8 mouse cellular contexts compared by ENCODE assay signal in the genomic region with DNA sequence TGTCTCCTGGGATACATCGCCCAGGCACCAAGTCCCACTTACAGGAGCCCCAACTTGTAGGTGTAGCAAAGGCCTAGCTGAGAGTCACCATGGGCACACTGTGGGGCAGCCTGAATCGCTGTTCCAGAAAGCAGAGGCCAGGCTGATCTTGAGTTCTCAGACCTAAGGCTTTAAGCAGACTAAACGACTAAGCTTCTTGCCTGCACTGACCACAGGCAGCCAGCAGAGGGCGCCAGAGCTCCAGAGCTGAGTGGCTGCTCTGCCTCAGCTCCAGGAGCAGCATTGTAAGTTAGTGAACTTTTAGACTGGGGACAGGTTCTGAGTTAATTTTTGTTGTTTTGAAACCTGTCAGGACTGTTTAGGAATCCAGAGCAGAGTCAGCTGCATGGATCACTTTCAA. TPM values are rescaled to one million over a fixed set of nuclear protein-coding genes. Genes with fewer than 3 reads are reported as not detected.
A peak's percentile ranks its signal among the peaks of the same experiment; 100 is the strongest.
DNase-seq lines count a peak whose midpoint lies in the region; ATAC-seq lines count a peak whose summit lies in the region.

No protein-coding gene starts in this region.

- H3K27me3 ChIP-seq in forebrain, embryonic 11.5 days (ENCODE audit: control insufficient read depth, insufficient read depth, low read length): no peaks in the 10 kb centered on the region
- no peaks in the 10 kb centered on the region for H3K27me3 ChIP-seq in forebrain, embryonic 13.5 days
- no peaks in the 10 kb centered on the region for H3K27me3 ChIP-seq in intestine, embryonic 14.5 days (replicated peaks; ENCODE audit: control insufficient read depth, insufficient read depth, low read length)

- intact Hi-C loops in left cerebral cortex, postnatal 36 days (cut with DNase I): loop anchor here (1.0 to 5.0 kb wide), 3 partner anchors 87 to 262 kb away; no protein-coding TSS in a partner anchor

- H3K27ac ChIP-seq in forebrain, embryonic 11.5 days (ENCODE audit: low read depth, low read length): no peak overlapping the region
- H3K27ac ChIP-seq in forebrain, embryonic 13.5 days: no peak overlapping the region
- peak overlapping the region; percentile 48; the same call in 1 of the 2 replicates for H3K27ac ChIP-seq in intestine, embryonic 14.5 days (ENCODE audit: low read depth)

- H3K9ac ChIP-seq in forebrain, embryonic 11.5 days (ENCODE audit: low read length): no peak overlapping the region
- no peak overlapping the region for H3K9ac ChIP-seq in forebrain, embryonic 13.5 days
- H3K9ac ChIP-seq in intestine, embryonic 14.5 days (ENCODE audit: low read length): no peak overlapping the region

- H3K4me2 ChIP-seq in forebrain, embryonic 11.5 days (ENCODE audit: low read depth, low read length, severe bottlenecking): no peak overlapping the region
- no peak overlapping the region for H3K4me2 ChIP-seq in forebrain, embryonic 13.5 days
- no peak overlapping the region for H3K4me2 ChIP-seq in intestine, embryonic 14.5 days (ENCODE audit: low read length)

- WGBS in forebrain, embryonic 11.5 days: 21% methylated on average over 4 of the region's 4 CpGs
- 21% methylated on average over 4 of the region's 4 CpGs for WGBS in forebrain, embryonic 13.5 days
- WGBS in intestine, embryonic 14.5 days: 22% methylated on average over 4 of the region's 4 CpGs

- no peaks in the 10 kb centered on the region for H3K9me3 ChIP-seq in forebrain, embryonic 11.5 days (ENCODE audit: control insufficient read depth, low read length)
- H3K9me3 ChIP-seq in forebrain, embryonic 13.5 days (replicated peaks): peaks cover 12% of the 10 kb centered on the region
- H3K9me3 ChIP-seq in intestine, embryonic 14.5 days (ENCODE audit: control insufficient read depth, low read length): peaks cover 5% of the 10 kb centered on the region; the same call in 1 of the 2 replicates

- H3K4me1 ChIP-seq in forebrain, embryonic 11.5 days (replicated peaks; ENCODE audit: control insufficient read depth, insufficient read depth, low read length): no peaks in the 10 kb centered on the region
- H3K4me1 ChIP-seq in forebrain, embryonic 13.5 days: no peaks in the 10 kb centered on the region
- no peaks in the 10 kb centered on the region for H3K4me1 ChIP-seq in intestine, embryonic 14.5 days (replicated peaks; ENCODE audit: control insufficient read depth, insufficient read depth, low read length)

- DNase-seq in forebrain, embryonic 11.5 days (ENCODE audit: low spot score): peak; percentile 90
- peak; percentile 50 for DNase-seq in cerebellum, adult 11 months
- peak; percentile 93 for DNase-seq in intestine, embryonic 14.5 days (ENCODE audit: low spot score)
- peak; percentile 63 to 74 for DNase-seq in left cerebral cortex, postnatal 36 days (ENCODE audit: low spot score in 2 of 2)
- DNase-seq in spleen, postnatal 4 days (ENCODE audit: low spot score in 2 of 2): peak; percentile 62 to 88

- H3K36me3 ChIP-seq in forebrain, embryonic 11.5 days (ENCODE audit: control insufficient read depth, insufficient read depth, low read length): no peaks in the 10 kb centered on the region
- H3K36me3 ChIP-seq in forebrain, embryonic 13.5 days (ENCODE audit: poor library complexity, severe bottlenecking): peaks cover 78% of the 10 kb centered on the region
- H3K36me3 ChIP-seq in intestine, embryonic 14.5 days (ENCODE audit: control insufficient read depth, insufficient read depth, low read length): peaks cover 27% of the 10 kb centered on the region

- no peak for ATAC-seq in forebrain, embryonic 11.5 days (replicated peaks; ENCODE audit: low FRiP score)
- no peak; the same call in 1 of the 2 replicates for ATAC-seq in forebrain, embryonic 13.5 days
- ATAC-seq in frontal cortex, adult (ENCODE audit: low TSS enrichment): peak; percentile 84
- no peak; the same call in 1 of the 2 replicates for ATAC-seq in intestine, embryonic 14.5 days (replicated peaks; ENCODE audit: low FRiP score, low TSS enrichment, low read depth)
- ATAC-seq in monocyte, adult 5-6 weeks (replicated peaks; ENCODE audit: insufficient number of reproducible peaks, low FRiP score, low TSS enrichment, poor library complexity, severe bottlenecking): peak; percentile 66; the same call in 1 of the 2 replicates

- no peak overlapping the region for H3K4me3 ChIP-seq in forebrain, embryonic 11.5 days (ENCODE audit: low read depth, low read length)
- H3K4me3 ChIP-seq in forebrain, embryonic 13.5 days: no peak overlapping the region
- no peak overlapping the region for H3K4me3 ChIP-seq in intestine, embryonic 14.5 days (ENCODE audit: low read depth, low read length)

RNA-seq across cellular contexts. Expression of a gene that starts 12.9 kb away (rescaled TPM):
- polyA plus RNA-seq in forebrain, embryonic 11.5 days (2014; fragmentation: Nextera tagmentation; extraction: Ambion mirVana): 15.5 and 15.6 TPM in 2 replicates
- polyA plus RNA-seq in forebrain, embryonic 13.5 days (2015; fragmentation: Nextera tagmentation; extraction: Ambion mirVana): 12.0 and 15.6 TPM in 2 replicates
- polyA plus RNA-seq in intestine, embryonic 14.5 days (2014; fragmentation: Nextera tagmentation; extraction: Ambion mirVana): 13.2 and 15.1 TPM in 2 replicates
- total RNA-seq in left cerebral cortex, postnatal 36 days (2021): 10 to 100 TPM; 31.0 to 36.5 TPM
- 54.4 to 70.1 TPM (median 59.2 TPM) in 3 replicates for total RNA-seq in monocyte, adult 5-6 weeks (2017)

RNA-seq across cellular contexts. Expression of a gene that starts 20.8 kb away (rescaled TPM):
- polyA plus RNA-seq in forebrain, embryonic 11.5 days (2014; fragmentation: Nextera tagmentation; extraction: Ambion mirVana): 10.5 and 12.0 TPM in 2 replicates
- polyA plus RNA-seq in forebrain, embryonic 13.5 days (2015; fragmentation: Nextera tagmentation; extraction: Ambion mirVana): 7.3 and 9.1 TPM in 2 replicates
- 8.9 and 9.5 TPM in 2 replicates for polyA plus RNA-seq in intestine, embryonic 14.5 days (2014; fragmentation: Nextera tagmentation; extraction: Ambion mirVana)
- total RNA-seq in left cerebral cortex, postnatal 36 days (2021): 10 to 100 TPM in 1 of 2 experiments, 1 to 10 TPM in 1; 6.3 to 11.2 TPM
- total RNA-seq in monocyte, adult 5-6 weeks (2017): 10.5 to 19.1 TPM (median 17.2 TPM) in 3 replicates

Comparison
In these comparisons a context has a peak if more than half of its experiments do, and no peak if none do; other contexts are left out.
1. ATAC-seq: peak in frontal cortex, adult (single experiment) and monocyte, adult 5-6 weeks (single experiment); none in forebrain, embryonic 11.5 days (single experiment), forebrain, embryonic 13.5 days (single experiment) and intestine, embryonic 14.5 days (single experiment).
2. Peak in every context shown above with its lines, with median percentiles within 50 percentile points of each other: DNase-seq.